In genomic region chr11:83570189-83570588, GRCm38 (mm10) we compare ENCODE assay signal across 1 mouse cellular context.
TF ChIP-seq lines count a peak whose summit lies in the region.

No protein-coding gene starts in this region.

TF ChIP-seq in MEL, 35 proteins besides CTCF, POLR2A, EP300 and RAD21:
- TF ChIP-seq MYB (IDR thresholded peaks at IDR 0.05; ENCODE audit: low read depth, low read length): peak; percentile 95
- peak; percentile 89 for TF ChIP-seq MYC (IDR thresholded peaks at IDR 0.05; ENCODE audit: low read depth, low read length)
- no peak for TF ChIP-seq KAT2A (conservative IDR thresholded peaks at IDR 0.05; ENCODE audit: low read depth, low read length)
- peak; percentile 62 for TF ChIP-seq MAX (IDR thresholded peaks at IDR 0.05; ENCODE audit: low read length)
- TF ChIP-seq MEF2A (IDR thresholded peaks at IDR 0.05; ENCODE audit: extremely low read depth, insufficient replicate concordance, low read depth, low read length, poor library complexity, severe bottlenecking): no peak
- no peak for TF ChIP-seq ZC3H11A (IDR thresholded peaks at IDR 0.05; ENCODE audit: low read depth, low read length)
- TF ChIP-seq ZKSCAN1 (IDR thresholded peaks at IDR 0.05; ENCODE audit: low read depth, low read length): no peak
- TF ChIP-seq POLR2AphosphoS2 (IDR thresholded peaks at IDR 0.05; ENCODE audit: low read length): no peak
- no peak for TF ChIP-seq POLR2AphosphoS5 (IDR thresholded peaks at IDR 0.05; ENCODE audit: borderline replicate concordance, low read depth, low read length)
- TF ChIP-seq MAFK (IDR thresholded peaks at IDR 0.05; ENCODE audit: borderline replicate concordance, low read depth, low read length): no peak
- TF ChIP-seq SIN3A (IDR thresholded peaks at IDR 0.05; ENCODE audit: low read length): peak; percentile 77
- TF ChIP-seq GABPA (IDR thresholded peaks at IDR 0.05; ENCODE audit: low read depth, low read length): no peak
- no peak for TF ChIP-seq CHD1 (IDR thresholded peaks at IDR 0.05; ENCODE audit: low read depth, low read length)
- peak; percentile 28; the same call in 1 of the 2 replicates for TF ChIP-seq ETS1 (IDR thresholded peaks at IDR 0.05; ENCODE audit: low read depth, low read length)
- TF ChIP-seq CHD2 (IDR thresholded peaks at IDR 0.05; ENCODE audit: low read length): no peak
- TF ChIP-seq SMC3 (IDR thresholded peaks at IDR 0.05; ENCODE audit: low read depth, low read length): no peak
- TF ChIP-seq BHLHE40 (IDR thresholded peaks at IDR 0.05; ENCODE audit: borderline replicate concordance, low read depth, low read length): no peak
- no peak for TF ChIP-seq E2F4 (IDR thresholded peaks at IDR 0.05; ENCODE audit: borderline replicate concordance, low read depth, low read length)
- no peak for TF ChIP-seq RCOR1 (IDR thresholded peaks at IDR 0.05; ENCODE audit: low read depth, low read length)
- no peak for TF ChIP-seq GATA1 (IDR thresholded peaks at IDR 0.05; ENCODE audit: low read depth, low read length)
- TF ChIP-seq TBP (IDR thresholded peaks at IDR 0.05; ENCODE audit: low read depth, low read length): peak; percentile 58; the same call in 1 of the 2 replicates
- TF ChIP-seq ZNF384 (IDR thresholded peaks at IDR 0.05; ENCODE audit: low read depth, low read length): no peak
- TF ChIP-seq ZMIZ1 (IDR thresholded peaks at IDR 0.05; ENCODE audit: low read depth, low read length): no peak
- no peak for TF ChIP-seq USF1 (IDR thresholded peaks at IDR 0.05; ENCODE audit: low read depth, low read length)
- TF ChIP-seq TAL1 (IDR thresholded peaks at IDR 0.05; ENCODE audit: low read length): no peak
- TF ChIP-seq NELFE (IDR thresholded peaks at IDR 0.05; ENCODE audit: low read depth, low read length): no peak
- TF ChIP-seq HCFC1 (IDR thresholded peaks at IDR 0.05; ENCODE audit: low read depth, low read length): 0 out of 2 replicates have a peak, but pooled peaks have one; percentile 37
- no peak for TF ChIP-seq NRF1 (IDR thresholded peaks at IDR 0.05; ENCODE audit: insufficient read depth, low read depth, low read length, poor library complexity, severe bottlenecking)
- 0 out of 2 replicates have a peak, but pooled peaks have one; percentile 31 for TF ChIP-seq ELF1 (IDR thresholded peaks at IDR 0.05; ENCODE audit: low read depth, low read length)
- no peak for TF ChIP-seq UBTF (IDR thresholded peaks at IDR 0.05; ENCODE audit: borderline replicate concordance, insufficient read depth, low read depth, low read length)
- TF ChIP-seq JUND (IDR thresholded peaks at IDR 0.05; ENCODE audit: low read depth, low read length): 0 out of 2 replicates have a peak, but pooled peaks have one; percentile 17
- no peak for TF ChIP-seq MAZ (IDR thresholded peaks at IDR 0.05; ENCODE audit: low read depth, low read length)
- TF ChIP-seq MXI1 (IDR thresholded peaks at IDR 0.05; ENCODE audit: low read depth, low read length): peak; percentile 66; the same call in 1 of the 2 replicates
- TF ChIP-seq TCF12 (IDR thresholded peaks at IDR 0.05; ENCODE audit: low read depth, low read length): no peak; the same call in none of the 2 replicates
- no peak for TF ChIP-seq USF2 (IDR thresholded peaks at IDR 0.05; ENCODE audit: borderline replicate concordance in 1 of 2, insufficient read depth in 1 of 2, low read depth in 1 of 2, low read length in 2 of 2)
